Mouse (Mus musculus): ENCODE results near the gene Rps15a. TPM values are rescaled to one million over a fixed set of nuclear protein-coding genes. Genes with fewer than 3 reads are reported as not detected.

The Rps15a gene
- polyA plus RNA-seq, 1 experiment = 331 TPM

DNA sequence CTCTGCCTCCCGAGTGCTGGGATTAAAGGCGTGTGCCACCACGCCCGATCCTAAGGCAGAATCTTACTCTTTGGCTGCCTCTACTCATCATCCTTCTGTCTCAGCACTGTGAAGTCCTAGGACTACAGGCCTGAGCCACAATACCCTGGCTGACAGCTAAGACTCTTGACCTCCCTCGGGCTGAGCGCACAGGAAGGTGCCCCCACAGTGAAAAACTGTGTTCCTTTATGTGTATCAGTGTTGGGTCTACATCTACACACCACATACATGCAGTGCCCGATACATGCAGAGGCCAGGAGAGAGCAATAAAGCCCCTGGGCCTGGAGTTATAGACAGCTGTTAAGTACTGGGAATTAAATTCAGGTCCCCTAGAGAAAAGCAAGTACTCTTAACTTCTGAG is 6.2 kb upstream of the Rps15a start:
- H3K27ac ChIP-seq (replicated peaks; ENCODE audit: low read depth, low read length) = no peak overlapping the region
- H3K4me1 ChIP-seq (ENCODE audit: control insufficient read depth, insufficient read depth, insufficient read length, low read length) = 0 out of 2 replicates have a peak, but pooled peaks cover 3% of the 10 kb centered on the region
- no peak overlapping the region for H3K4me3 ChIP-seq (ENCODE audit: insufficient read depth, low read depth, low read length)

DNA sequence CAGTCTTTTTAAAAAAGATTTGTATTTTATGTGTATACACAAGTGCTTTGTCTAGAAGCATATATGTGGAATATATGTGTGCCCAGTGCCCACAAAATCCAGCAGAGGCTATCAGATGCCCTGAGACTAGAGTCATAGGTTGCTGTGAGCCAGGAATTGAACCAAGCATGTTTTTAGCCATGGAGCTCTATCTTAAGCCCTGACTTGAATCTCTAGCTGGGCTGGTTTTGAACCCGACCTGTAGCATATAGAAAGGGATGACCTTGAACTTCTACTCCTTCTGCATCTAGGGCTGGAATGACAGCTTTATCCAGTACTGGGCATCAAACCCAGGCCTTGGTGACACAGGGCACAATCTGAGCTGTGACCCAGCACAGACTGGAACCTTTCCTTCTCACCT is 4.7 kb upstream of the Rps15a start:
- Histone ChIP-seq H3K4me3 (ENCODE audit: insufficient read depth, low read depth, low read length) (no peak overlapping the region), H3K4me1 (ENCODE audit: control insufficient read depth, insufficient read depth, insufficient read length, low read length) (no peaks in the 10 kb centered on the region), H3K27ac (replicated peaks; ENCODE audit: low read depth, low read length) (no peak overlapping the region)

DNA sequence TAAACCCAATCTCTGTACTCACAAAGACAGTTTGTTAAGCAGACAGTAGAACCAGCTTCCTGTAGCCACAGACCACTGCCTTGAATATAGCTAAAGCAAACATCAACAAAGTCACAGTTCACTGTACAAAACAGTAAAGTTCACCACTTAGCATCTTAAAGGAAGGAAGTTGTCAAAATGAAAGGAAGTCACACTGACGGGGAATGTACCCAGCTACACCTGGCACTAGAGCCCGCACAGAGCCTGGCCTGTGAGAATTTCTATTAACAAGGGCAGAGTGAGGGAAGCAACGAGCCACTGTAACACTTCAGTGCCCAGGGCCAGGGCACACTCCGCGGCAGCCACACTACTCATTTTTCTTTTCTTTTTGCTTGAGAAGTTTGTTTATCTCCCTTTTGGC is 4.0 kb upstream of the Rps15a start:
- Histone ChIP-seq H3K4me3 (ENCODE audit: insufficient read depth, low read depth, low read length) (no peak overlapping the region), H3K4me1 (ENCODE audit: control insufficient read depth, insufficient read depth, insufficient read length, low read length) (peaks cover 1% of the 10 kb centered on the region; the same call in 1 of the 2 replicates), H3K27ac (replicated peaks; ENCODE audit: low read depth, low read length) (no peak overlapping the region)

DNA sequence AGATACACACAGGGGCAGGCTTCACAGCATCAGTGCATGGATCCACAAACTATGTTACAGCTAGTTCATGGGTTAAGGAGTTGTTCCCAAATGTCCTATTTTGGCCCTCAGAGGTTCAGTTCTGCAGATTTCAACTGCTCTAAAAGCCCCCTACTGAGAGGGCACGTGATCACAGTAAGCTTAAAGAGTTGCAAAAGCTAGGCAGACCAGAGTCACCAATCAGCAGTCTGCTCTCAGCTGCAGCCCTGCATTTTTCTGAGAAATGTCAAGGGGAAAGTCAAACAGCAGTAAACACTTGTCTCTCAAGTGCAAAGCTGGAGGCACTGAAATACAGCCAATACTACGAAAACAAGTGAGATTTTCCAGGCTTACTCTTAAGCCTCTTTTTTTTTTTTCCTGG is 3.2 kb upstream of the Rps15a start:
- Histone ChIP-seq H3K4me1 (ENCODE audit: control insufficient read depth, insufficient read depth, insufficient read length, low read length) (peaks cover 7% of the 10 kb centered on the region; the same call in 1 of the 2 replicates), H3K27ac (replicated peaks; ENCODE audit: low read depth, low read length) (no peak overlapping the region), H3K4me3 (ENCODE audit: insufficient read depth, low read depth, low read length) (no peak overlapping the region)

DNA sequence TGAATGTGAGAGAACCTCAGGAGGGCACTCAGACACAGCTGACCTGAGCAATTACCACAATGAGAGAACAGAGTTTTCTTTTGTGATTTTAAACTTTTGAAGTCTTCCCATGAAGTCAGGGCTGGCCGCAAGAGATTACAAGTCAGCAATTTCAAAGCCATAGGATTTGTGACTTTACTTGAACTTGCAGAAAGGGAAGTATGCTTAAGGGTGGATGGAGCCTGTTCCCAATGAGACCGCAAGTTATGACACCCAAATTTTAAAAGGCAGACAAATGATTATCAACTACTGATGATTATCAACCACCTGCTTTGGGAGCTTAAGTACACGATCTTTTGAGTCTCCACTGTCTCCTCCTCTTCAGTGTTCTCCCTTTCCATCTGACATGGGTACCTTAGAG is 2.4 kb upstream of the Rps15a start:
- Histone ChIP-seq H3K4me3 (ENCODE audit: insufficient read depth, low read depth, low read length) (no peak overlapping the region), H3K27ac (replicated peaks; ENCODE audit: low read depth, low read length) (no peak overlapping the region), H3K4me1 (ENCODE audit: control insufficient read depth, insufficient read depth, insufficient read length, low read length) (peaks cover 7% of the 10 kb centered on the region; the same call in 1 of the 2 replicates)

DNA sequence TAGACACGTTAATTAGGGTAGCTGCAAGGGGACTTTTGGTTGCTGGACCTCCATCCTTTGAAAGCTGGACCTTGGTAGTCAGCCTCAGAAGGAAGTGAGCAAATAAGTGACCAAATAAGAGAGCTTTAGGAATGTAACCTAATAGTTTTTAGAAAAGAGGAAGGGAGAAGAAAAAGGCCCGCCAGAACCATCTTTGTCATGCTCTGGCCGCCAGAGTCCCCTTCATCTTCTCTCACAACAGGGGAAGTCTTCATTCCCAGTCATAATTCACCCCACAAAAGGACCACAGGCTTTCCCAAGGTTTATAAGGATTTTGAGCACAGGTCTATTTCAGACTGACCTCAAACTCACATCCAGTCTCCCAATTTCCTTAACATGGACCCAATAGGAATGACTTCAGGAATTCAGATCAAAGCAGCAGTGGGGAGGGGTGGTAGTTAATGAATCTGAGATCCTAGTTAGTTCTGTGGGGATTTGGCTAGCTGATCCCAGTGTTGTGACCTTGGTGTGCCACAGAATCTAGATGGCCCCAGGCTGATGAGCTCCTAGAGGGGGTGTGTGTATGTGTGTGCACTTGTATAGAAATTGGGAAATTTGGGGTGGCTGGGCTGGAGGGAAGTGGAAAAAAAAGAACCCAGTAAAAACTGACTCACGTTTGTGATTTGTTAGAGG is 1.7 kb upstream of the Rps15a start:
- Histone ChIP-seq H3K27ac (replicated peaks; ENCODE audit: low read depth, low read length) (0 out of 2 replicates have a peak overlapping the region, but pooled peaks have one; percentile 19), H3K4me3 (ENCODE audit: insufficient read depth, low read depth, low read length) (no peak overlapping the region), H3K4me1 (ENCODE audit: control insufficient read depth, insufficient read depth, insufficient read length, low read length) (peaks cover 10% of the 10 kb centered on the region; the same call in 1 of the 2 replicates)

DNA sequence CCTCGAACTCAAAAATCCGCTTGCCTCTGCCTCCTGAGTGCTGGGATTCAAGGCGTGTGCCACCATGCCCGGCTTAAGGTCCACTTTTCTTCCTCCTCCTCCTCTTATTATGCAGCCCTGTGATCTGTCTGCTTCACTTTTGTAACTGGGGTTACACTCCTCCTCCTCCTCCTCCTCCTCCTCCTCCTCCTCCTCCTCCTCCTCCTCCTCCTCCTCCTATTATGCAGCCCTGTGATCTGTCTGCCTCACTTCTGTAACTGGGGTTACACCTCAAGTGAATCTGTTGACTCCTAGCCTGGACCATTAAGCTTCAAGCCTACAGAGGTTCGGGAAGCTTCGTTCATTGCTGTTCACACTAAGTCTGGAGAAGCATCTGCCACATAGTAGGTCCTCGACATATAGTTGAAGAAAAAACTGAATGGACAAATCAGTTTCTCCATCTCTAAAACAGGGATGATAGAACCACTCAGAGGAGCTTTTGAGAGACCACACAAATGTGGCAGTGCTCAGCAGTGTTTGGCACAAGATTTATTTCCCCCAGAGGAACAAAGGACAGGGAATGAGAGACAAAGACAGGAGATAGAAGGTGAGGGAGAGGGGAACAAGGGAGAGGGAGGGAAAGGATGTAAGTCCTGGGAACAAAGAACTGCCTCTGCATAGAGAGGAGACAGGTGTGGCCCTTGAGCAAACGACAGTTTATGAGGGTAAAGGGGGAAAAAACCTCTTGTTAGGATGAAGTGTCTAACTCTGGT is 975 bp upstream of the Rps15a start:
- Histone ChIP-seq H3K27ac (replicated peaks; ENCODE audit: low read depth, low read length) (no peak overlapping the region), H3K4me1 (ENCODE audit: control insufficient read depth, insufficient read depth, insufficient read length, low read length) (peaks cover 13% of the 10 kb centered on the region; the same call in 1 of the 2 replicates), H3K4me3 (ENCODE audit: insufficient read depth, low read depth, low read length) (no peak overlapping the region)

DNA sequence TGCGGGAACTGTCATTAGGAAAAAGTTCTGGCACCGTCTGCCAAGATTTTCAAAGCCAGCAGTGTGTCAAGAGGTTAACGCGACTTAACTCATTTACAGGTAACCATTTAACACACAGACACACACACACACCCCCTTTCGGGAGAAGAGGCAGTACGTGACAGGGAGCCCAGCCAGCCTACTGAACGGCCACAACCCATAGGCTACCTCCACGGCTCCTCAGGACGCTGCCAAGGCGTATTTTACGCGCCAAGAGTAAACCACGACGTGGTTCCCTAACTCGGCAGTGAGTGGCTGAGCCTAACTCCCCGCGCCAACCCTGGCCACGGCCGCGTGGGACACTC is 483 bp downstream of the Rps15a start:
- Histone ChIP-seq H3K4me1 (ENCODE audit: control insufficient read depth, insufficient read depth, insufficient read length, low read length) (peaks cover 13% of the 10 kb centered on the region; the same call in 1 of the 2 replicates), H3K4me3 (ENCODE audit: insufficient read depth, low read depth, low read length) (peak overlapping the region; percentile 91), H3K27ac (replicated peaks; ENCODE audit: low read depth, low read length) (peak overlapping the region; percentile 44)

DNA sequence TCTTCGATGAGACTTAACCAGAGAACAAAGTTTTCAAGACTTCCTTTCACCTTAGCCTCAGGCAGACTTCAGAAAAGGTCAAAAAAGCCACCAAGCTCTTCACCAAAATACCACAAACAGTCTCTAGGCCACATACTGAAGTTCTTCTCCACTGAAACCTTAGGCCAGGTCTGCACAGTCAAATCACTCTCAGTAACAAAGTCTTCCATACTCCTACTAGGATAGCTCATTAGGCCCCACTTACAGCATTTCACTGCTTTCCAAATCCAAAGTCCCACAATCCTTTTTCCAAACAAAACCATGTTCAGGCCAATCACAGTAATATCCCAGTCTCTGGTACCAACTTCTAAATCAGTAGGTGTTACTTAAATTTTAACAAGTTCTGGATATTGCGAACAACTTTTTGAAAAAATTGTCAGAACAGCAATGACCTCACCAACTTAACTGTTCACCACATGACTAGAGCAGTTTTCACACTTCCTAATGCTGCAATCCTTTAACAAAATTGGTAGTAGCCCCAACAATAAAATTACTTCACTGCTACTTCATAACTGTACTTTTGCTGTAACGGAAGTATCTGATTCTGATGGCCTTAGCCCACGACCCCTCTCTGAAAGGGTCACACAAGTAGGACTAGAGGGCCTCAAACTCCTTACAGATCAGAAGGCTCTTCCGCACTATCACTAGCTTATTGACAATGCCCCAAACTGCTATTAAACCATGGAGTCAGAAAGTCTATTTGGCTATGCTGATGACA is 2.3 kb downstream of the Rps15a start:
- Histone ChIP-seq H3K4me1 (ENCODE audit: control insufficient read depth, insufficient read depth, insufficient read length, low read length) (peaks cover 13% of the 10 kb centered on the region; the same call in 1 of the 2 replicates), H3K27ac (replicated peaks; ENCODE audit: low read depth, low read length) (no peak overlapping the region), H3K4me3 (ENCODE audit: insufficient read depth, low read depth, low read length) (no peak overlapping the region)

DNA sequence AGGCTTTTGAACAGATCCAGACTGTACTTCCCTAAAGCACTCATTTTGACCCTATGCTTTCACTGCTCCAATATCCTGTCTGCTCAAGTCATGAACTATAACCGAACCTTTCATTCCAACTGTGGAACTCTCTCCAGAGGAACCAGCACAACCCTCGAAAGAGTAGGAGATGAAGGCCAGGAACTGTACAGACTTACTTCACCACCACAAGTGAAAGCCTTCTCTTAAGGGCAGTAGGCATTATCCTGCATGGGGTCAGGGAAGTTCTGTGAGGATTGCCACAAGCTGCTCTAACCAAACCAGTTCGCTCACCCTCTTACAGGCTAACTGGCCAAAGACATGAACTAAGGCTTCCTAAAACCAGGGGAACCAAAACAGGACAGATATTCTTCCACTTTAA is 4.9 kb downstream of the Rps15a start:
- Histone ChIP-seq H3K27ac (replicated peaks; ENCODE audit: low read depth, low read length) (no peak overlapping the region), H3K4me3 (ENCODE audit: insufficient read depth, low read depth, low read length) (no peak overlapping the region), H3K4me1 (ENCODE audit: control insufficient read depth, insufficient read depth, insufficient read length, low read length) (peaks cover 13% of the 10 kb centered on the region; the same call in 1 of the 2 replicates)

DNA sequence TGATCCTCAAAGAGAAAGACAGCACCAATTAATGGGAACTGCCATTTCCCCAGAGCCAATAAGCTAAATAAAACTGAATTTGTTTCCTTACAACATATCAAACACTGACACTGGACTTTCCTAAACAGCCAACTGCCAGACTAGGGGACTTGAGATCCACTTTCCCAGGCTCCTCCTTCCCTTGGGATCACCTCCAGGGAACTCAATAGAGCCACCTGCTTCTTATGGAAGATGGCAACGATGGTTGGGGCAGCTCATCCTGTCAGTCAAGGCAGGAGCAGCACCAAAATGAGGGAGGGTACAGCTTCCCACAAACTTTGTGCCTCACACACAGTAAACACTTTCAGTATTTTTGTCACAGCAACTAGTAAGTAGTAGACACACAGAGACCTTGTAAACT is 8.3 kb downstream of the Rps15a start:
- H3K4me3 ChIP-seq (ENCODE audit: insufficient read depth, low read depth, low read length) = no peak overlapping the region
- H3K27ac ChIP-seq (replicated peaks; ENCODE audit: low read depth, low read length) = no peak overlapping the region

DNA sequence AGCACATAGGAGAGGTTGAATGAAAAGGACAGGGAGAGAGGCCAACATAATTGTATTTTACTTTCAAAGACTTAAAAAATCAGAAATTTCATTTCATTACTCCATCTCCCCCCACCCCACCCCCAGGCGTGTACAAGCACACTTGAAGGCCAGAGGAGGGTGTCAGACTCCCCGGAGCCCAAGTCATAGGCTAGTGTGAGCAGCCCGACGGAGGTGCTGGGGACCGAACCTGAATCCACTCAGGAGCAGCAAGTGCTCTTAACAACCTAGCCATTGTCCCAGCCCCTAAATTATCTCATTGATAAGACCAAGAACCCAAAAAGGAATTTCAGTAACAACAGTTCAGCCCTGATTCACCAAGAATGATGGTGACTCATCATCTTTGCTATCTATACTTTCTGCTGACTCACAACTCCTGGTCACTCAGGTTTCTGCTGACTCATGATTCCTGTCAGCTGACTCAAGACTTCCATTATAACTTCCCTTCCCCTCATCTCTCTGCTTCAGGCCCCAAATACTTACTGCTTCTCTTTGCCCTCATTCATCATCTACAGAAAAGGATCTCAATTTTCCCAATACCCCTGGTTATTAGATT is 11.4 kb downstream of the Rps15a start:
- H3K4me1 ChIP-seq (ENCODE audit: control insufficient read depth, insufficient read depth, insufficient read length, low read length) = no peaks in the 10 kb centered on the region
- H3K27ac ChIP-seq (replicated peaks; ENCODE audit: low read depth, low read length) = no peak overlapping the region
- H3K4me3 ChIP-seq (ENCODE audit: insufficient read depth, low read depth, low read length) = no peak overlapping the region

More for the DNA sequence above, 8.3 kb downstream of the Rps15a start:
- H3K4me1 ChIP-seq (ENCODE audit: control insufficient read depth, insufficient read depth, insufficient read length, low read length) = 0 out of 2 replicates have a peak, but pooled peaks cover 4% of the 10 kb centered on the region

DNA sequence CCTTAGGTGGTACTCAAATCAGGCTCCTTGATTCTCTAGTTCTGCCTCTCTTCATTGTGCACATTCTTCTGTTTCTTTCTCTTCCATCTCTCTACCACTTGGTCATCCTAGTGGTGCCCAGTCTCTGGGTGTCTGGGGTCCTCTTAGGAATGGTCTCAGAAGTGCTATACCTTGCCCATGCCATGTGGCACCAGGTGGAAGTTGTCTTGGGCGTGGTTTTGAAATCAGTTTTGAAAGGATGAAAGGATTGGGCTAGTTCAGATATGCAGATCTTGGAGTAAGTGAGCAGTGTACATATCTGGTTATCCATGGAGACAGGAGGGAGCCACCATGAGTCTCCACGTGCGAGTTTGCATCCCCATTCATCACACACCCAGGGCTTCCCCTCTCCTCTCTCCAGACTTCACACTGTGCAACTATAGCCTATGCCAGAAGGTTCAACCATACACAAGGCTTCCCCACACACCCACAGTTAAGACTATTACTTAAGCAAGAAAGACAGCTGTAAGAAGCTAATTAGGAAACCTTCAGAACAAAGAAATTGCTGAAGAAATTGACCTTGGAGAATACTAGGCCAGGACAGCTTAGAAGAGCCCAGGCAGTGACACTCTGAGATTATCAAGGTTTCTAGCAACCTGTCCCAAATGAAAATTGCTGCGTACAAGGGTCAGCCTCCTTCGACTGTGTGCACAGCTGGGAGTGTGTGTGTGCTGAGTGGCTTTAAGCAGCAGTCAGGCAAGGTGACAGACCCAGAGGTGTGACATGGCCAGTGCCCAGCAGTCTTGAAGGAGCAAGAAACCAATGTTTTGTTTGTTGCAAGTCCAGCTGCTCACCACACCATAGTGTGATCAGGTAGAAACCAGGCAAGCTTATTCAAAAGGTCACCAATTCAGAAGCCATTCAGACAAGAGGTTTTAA is 12.3 kb downstream of the Rps15a start:
- no peak overlapping the region for H3K27ac ChIP-seq (replicated peaks; ENCODE audit: low read depth, low read length)

More for the DNA sequence above, 12.3 kb downstream of the Rps15a start:
- Histone ChIP-seq H3K4me1 (ENCODE audit: control insufficient read depth, insufficient read depth, insufficient read length, low read length) (no peaks in the 10 kb centered on the region), H3K4me3 (ENCODE audit: insufficient read depth, low read depth, low read length) (no peak overlapping the region)
